In the genomic region with DNA sequence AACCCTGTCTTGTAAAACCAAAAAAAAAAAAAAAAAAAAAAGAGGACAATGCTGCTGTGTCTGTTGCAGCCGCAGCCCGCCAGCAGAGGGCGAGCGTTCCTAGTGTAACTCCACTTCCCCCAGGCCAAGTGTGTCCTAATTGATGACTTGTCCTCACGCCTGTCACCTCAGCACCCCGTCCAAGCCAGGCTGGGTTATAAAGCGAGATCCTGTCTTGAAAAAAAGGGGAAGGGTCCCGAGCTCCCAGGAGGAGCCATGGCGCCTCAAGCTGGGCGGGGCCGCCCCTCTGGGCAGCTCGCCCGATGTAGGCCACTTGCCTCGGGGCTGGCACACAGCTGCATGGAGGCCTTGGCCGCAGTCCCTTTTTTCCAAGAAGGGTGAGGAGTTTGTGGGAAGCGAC, we compare ENCODE assay signal across 8 mouse cellular contexts. TPM values are rescaled to one million over a fixed set of nuclear protein-coding genes. Genes with fewer than 3 reads are reported as not detected.
DNase-seq lines count a peak whose midpoint lies in the region; ATAC-seq and TF ChIP-seq lines count a peak whose summit lies in the region.

No protein-coding gene starts in this region.

- H3K4me2 ChIP-seq in CH12.LX (ENCODE audit: insufficient read depth, low read depth, poor library complexity, severe bottlenecking), result no peak overlapping the region
- no peak overlapping the region for H3K4me2 ChIP-seq in forebrain, embryonic 12.5 days
- peak overlapping the region; percentile 50 for H3K4me2 ChIP-seq in heart, postnatal 0 days (ENCODE audit: low read depth, low read length)
- H3K4me2 ChIP-seq in liver, postnatal 0 days (ENCODE audit: low read depth, low read length), result no peak overlapping the region
- no peak overlapping the region for H3K4me2 ChIP-seq in neural tube, embryonic 14.5 days (ENCODE audit: low read depth, low read length)

- no peak overlapping the region for H3K4me3 ChIP-seq in CH12.LX (replicated peaks in 1 of 3; ENCODE audit: low read depth in 2 of 3, low read length in 2 of 3, poor library complexity in 1 of 3)
- H3K4me3 ChIP-seq in forebrain, embryonic 12.5 days (replicated peaks), result no peak overlapping the region
- H3K4me3 ChIP-seq in heart, postnatal 0 days (ENCODE audit: low read depth, low read length), result peak overlapping the region; percentile 24; the same call in 1 of the 2 replicates
- no peak overlapping the region for H3K4me3 ChIP-seq in liver, postnatal 0 days (ENCODE audit: low read depth, low read length)
- H3K4me3 ChIP-seq in neural tube, embryonic 14.5 days (ENCODE audit: low read depth, low read length), result no peak overlapping the region

- no peak for TF ChIP-seq POLR2A in CH12.LX (IDR thresholded peaks at IDR 0.05; ENCODE audit: low read depth, low read length)

- no peaks in the 10 kb centered on the region for H3K9me3 ChIP-seq in CH12.LX (replicated peaks; ENCODE audit: low read length)
- no peaks in the 10 kb centered on the region for H3K9me3 ChIP-seq in forebrain, embryonic 12.5 days
- no peaks in the 10 kb centered on the region for H3K9me3 ChIP-seq in heart, postnatal 0 days (replicated peaks; ENCODE audit: control insufficient read depth, low read length)
- H3K9me3 ChIP-seq in liver, postnatal 0 days (ENCODE audit: low read length), result no peaks in the 10 kb centered on the region
- H3K9me3 ChIP-seq in neural tube, embryonic 14.5 days (ENCODE audit: control insufficient read depth, low read length), result no peaks in the 10 kb centered on the region

- TF ChIP-seq EP300 in CH12.LX (IDR thresholded peaks at IDR 0.05; ENCODE audit: low read length), result no peak
- no peak for TF ChIP-seq EP300 in heart, postnatal 0 days (IDR thresholded peaks at IDR 0.05; ENCODE audit: low read depth)
- no peak for TF ChIP-seq EP300 in liver, postnatal 0 days (IDR thresholded peaks at IDR 0.05; ENCODE audit: low read depth)

- H3K36me3 ChIP-seq in CH12.LX (replicated peaks in 1 of 2; ENCODE audit: control insufficient read depth in 1 of 2, insufficient read depth in 1 of 2, low read length in 1 of 2), result peaks cover 27 to 79% of the 10 kb centered on the region in 2 experiments
- H3K36me3 ChIP-seq in forebrain, embryonic 12.5 days (replicated peaks), result peaks cover 45% of the 10 kb centered on the region
- H3K36me3 ChIP-seq in heart, postnatal 0 days (replicated peaks; ENCODE audit: control insufficient read depth, insufficient read depth, low read length), result peaks cover 23% of the 10 kb centered on the region
- H3K36me3 ChIP-seq in liver, postnatal 0 days (replicated peaks; ENCODE audit: insufficient read depth, low read length), result peaks cover 21% of the 10 kb centered on the region
- peaks cover 8% of the 10 kb centered on the region; the same call in 1 of the 2 replicates for H3K36me3 ChIP-seq in neural tube, embryonic 14.5 days (ENCODE audit: control insufficient read depth, insufficient read depth, low read length)

- dilution Hi-C loops in CH12.LX (cut with MboI; ENCODE audit: extremely low pct_ligation_motif_present, extremely low pct_unique_long_range_greater_than_20kb, low sequenced_read_pairs), result no loop called here

- TF ChIP-seq CTCF in CH12.LX (conservative IDR thresholded peaks at IDR 0.05 in 1 of 2, IDR thresholded peaks at IDR 0.05 in 1 of 2; ENCODE audit: low read depth in 2 of 2, low read length in 2 of 2), result peak; percentile 30 to 81; a peak in 2 of 4 replicates
- peak; percentile 78 for TF ChIP-seq CTCF in heart, postnatal 0 days (IDR thresholded peaks at IDR 0.05; ENCODE audit: low read depth)
- TF ChIP-seq CTCF in liver, postnatal 0 days (IDR thresholded peaks at IDR 0.05; ENCODE audit: low read depth), result peak; percentile 80

- in situ Hi-C loops in CH12.LX (cut with MboI; ENCODE audit: low pct_ligation_motif_present, low pct_unique_long_range_greater_than_20kb, low sequenced_read_pairs), result no loop called here

- H3K27me3 ChIP-seq in CH12.LX (replicated peaks), result no peaks in the 10 kb centered on the region
- H3K27me3 ChIP-seq in forebrain, embryonic 12.5 days, result 0 out of 2 replicates have a peak, but pooled peaks cover 3% of the 10 kb centered on the region
- no peaks in the 10 kb centered on the region for H3K27me3 ChIP-seq in heart, postnatal 0 days (ENCODE audit: control insufficient read depth, insufficient read depth, low read length)
- no peaks in the 10 kb centered on the region for H3K27me3 ChIP-seq in liver, postnatal 0 days (ENCODE audit: insufficient read depth, low read length)
- H3K27me3 ChIP-seq in neural tube, embryonic 14.5 days (ENCODE audit: control insufficient read depth, insufficient read depth, low read length), result no peaks in the 10 kb centered on the region

- ATAC-seq in cerebellum, adult (ENCODE audit: insufficient number of reproducible peaks, low FRiP score, low TSS enrichment), result 0 out of 2 replicates have a peak, but pooled peaks have one; percentile 54
- peak; percentile 63 for ATAC-seq in forebrain, embryonic 12.5 days (ENCODE audit: low FRiP score)
- peak; percentile 73 for ATAC-seq in heart, postnatal 0 days (ENCODE audit: insufficient read depth, low read depth)
- peak; percentile 63 for ATAC-seq in liver, postnatal 0 days
- peak; percentile 77 for ATAC-seq in neural tube, embryonic 14.5 days (ENCODE audit: low read depth)

- H3K79me2 ChIP-seq in CH12.LX (replicated peaks; ENCODE audit: control insufficient read depth, extremely low read depth, insufficient read depth, poor library complexity, severe bottlenecking), result no peaks in the 10 kb centered on the region

- TF ChIP-seq RAD21 in CH12.LX (IDR thresholded peaks at IDR 0.05; ENCODE audit: low read depth, low read length), result peak; percentile 76

- peak; percentile 84 for DNase-seq in CH12.LX (ENCODE audit: extremely low read depth)
- peak; percentile 79 for DNase-seq in heart, postnatal 0 days (ENCODE audit: low spot score)
- peak; percentile 89 to 94 for DNase-seq in kidney, postnatal 25 days
- DNase-seq in liver, postnatal 0 days, result peak; percentile 86
- DNase-seq in telencephalon, adult 2 months (ENCODE audit: low read depth, low spot score), result peak; percentile 46

- no peak overlapping the region for H3K9ac ChIP-seq in CH12.LX (ENCODE audit: insufficient read depth, low read depth)
- H3K9ac ChIP-seq in forebrain, embryonic 12.5 days, result no peak overlapping the region
- no peak overlapping the region for H3K9ac ChIP-seq in heart, postnatal 0 days (replicated peaks; ENCODE audit: low read depth, low read length)
- no peak overlapping the region for H3K9ac ChIP-seq in liver, postnatal 0 days (replicated peaks)
- H3K9ac ChIP-seq in neural tube, embryonic 14.5 days (replicated peaks; ENCODE audit: low read depth, low read length), result no peak overlapping the region

- WGBS in forebrain, embryonic 12.5 days, result 34% methylated on average over 16 of the region's 16 CpGs
- WGBS in heart, postnatal 0 days, result 8% methylated on average over 15 of the region's 16 CpGs
- 29% methylated on average over 16 of the region's 16 CpGs for WGBS in liver, postnatal 0 days (ENCODE audit: insufficient replicate concordance)
- 17% methylated on average over 15 of the region's 16 CpGs for WGBS in neural tube, embryonic 14.5 days

- H3K27ac ChIP-seq in CH12.LX (ENCODE audit: insufficient read depth, low read depth), result no peak overlapping the region
- H3K27ac ChIP-seq in forebrain, embryonic 12.5 days, result no peak overlapping the region
- H3K27ac ChIP-seq in heart, postnatal 0 days (ENCODE audit: low read depth), result peak overlapping the region; percentile 54
- H3K27ac ChIP-seq in liver, postnatal 0 days (ENCODE audit: low read depth), result no peak overlapping the region
- no peak overlapping the region for H3K27ac ChIP-seq in neural tube, embryonic 14.5 days (ENCODE audit: low read depth, low read length)

- peaks cover 0 to 17% of the 10 kb centered on the region in 2 experiments; a peak in 2 of 4 replicates for H3K4me1 ChIP-seq in CH12.LX (ENCODE audit: control insufficient read depth in 1 of 2, insufficient read depth in 2 of 2)
- H3K4me1 ChIP-seq in forebrain, embryonic 12.5 days, result peaks cover 14% of the 10 kb centered on the region
- peaks cover 44% of the 10 kb centered on the region for H3K4me1 ChIP-seq in heart, postnatal 0 days (ENCODE audit: control insufficient read depth, insufficient read depth)
- H3K4me1 ChIP-seq in liver, postnatal 0 days (ENCODE audit: insufficient read depth), result peaks cover 4% of the 10 kb centered on the region; the same call in 1 of the 2 replicates
- no peaks in the 10 kb centered on the region for H3K4me1 ChIP-seq in neural tube, embryonic 14.5 days (ENCODE audit: control insufficient read depth, insufficient read depth, low read length)

RNA-seq across cellular contexts. Expression of a gene that starts 7.1 kb away (rescaled TPM):
- total RNA-seq in CH12.LX (2012; rRNA removed) (26.7 and 29.0 TPM in 2 replicates), CH12.LX (2014; rRNA removed) (19.5 and 20.7 TPM in 2 replicates)
- 17.4 and 21.6 TPM in 2 replicates for polyA plus RNA-seq in CH12.LX (2012; ENCODE audit: insufficient read length, low read depth)
- polyA plus RNA-seq in forebrain, embryonic 12.5 days (2016; fragmentation: Nextera tagmentation; extraction: Ambion mirVana), result 12.6 and 15.1 TPM in 2 replicates
- total RNA-seq in heart, postnatal 0 days (2014; rRNA removed; ENCODE audit: low replicate concordance), result 21.1 and 36.7 TPM in 2 replicates
- polyA plus RNA-seq in heart, postnatal 0 days (2015; fragmentation: Nextera tagmentation; extraction: Ambion mirVana), result 10.3 and 11.3 TPM in 2 replicates
- polyA plus RNA-seq in liver, postnatal 0 days (2015; fragmentation: Nextera tagmentation; extraction: Ambion mirVana), result 4.5 and 4.9 TPM in 2 replicates
- 5.5 and 5.9 TPM in 2 replicates for polyA plus RNA-seq in neural tube, embryonic 14.5 days (2014; fragmentation: Nextera tagmentation; extraction: Ambion mirVana)

RNA-seq across cellular contexts. Expression of a gene that starts 9.3 kb away (rescaled TPM):
- total RNA-seq in CH12.LX (2012; rRNA removed) (5.5 and 6.7 TPM in 2 replicates), CH12.LX (2014; rRNA removed) (1.8 and 1.9 TPM in 2 replicates)
- polyA plus RNA-seq in CH12.LX (2012; ENCODE audit: insufficient read length, low read depth), result 1.8 and 2.1 TPM in 2 replicates
- 11.1 and 13.4 TPM in 2 replicates for polyA plus RNA-seq in forebrain, embryonic 12.5 days (2016; fragmentation: Nextera tagmentation; extraction: Ambion mirVana)
- 10.8 and 15.0 TPM in 2 replicates for total RNA-seq in heart, postnatal 0 days (2014; rRNA removed; ENCODE audit: low replicate concordance)
- 0.74 and 0.93 TPM in 2 replicates for polyA plus RNA-seq in heart, postnatal 0 days (2015; fragmentation: Nextera tagmentation; extraction: Ambion mirVana)
- polyA plus RNA-seq in liver, postnatal 0 days (2015; fragmentation: Nextera tagmentation; extraction: Ambion mirVana), result 0.14 and 0.27 TPM in 2 replicates
- 6.9 and 8.4 TPM in 2 replicates for polyA plus RNA-seq in neural tube, embryonic 14.5 days (2014; fragmentation: Nextera tagmentation; extraction: Ambion mirVana)

RNA-seq across cellular contexts. Expression of a gene that starts 16.5 kb away (rescaled TPM):
- 0.04 TPM in 1 of 2 replicates, not detected in the other for total RNA-seq in CH12.LX (2012; rRNA removed)
- total RNA-seq in CH12.LX (2014; rRNA removed), result not detected in 2 replicates
- 0.27 and 0.37 TPM in 2 replicates for polyA plus RNA-seq in CH12.LX (2012; ENCODE audit: insufficient read length, low read depth)
- polyA plus RNA-seq in forebrain, embryonic 12.5 days (2016; fragmentation: Nextera tagmentation; extraction: Ambion mirVana), result 27.6 and 30.2 TPM in 2 replicates
- total RNA-seq in heart, postnatal 0 days (2014; rRNA removed; ENCODE audit: low replicate concordance), result 51.6 and 95.2 TPM in 2 replicates
- 63.4 and 64.8 TPM in 2 replicates for polyA plus RNA-seq in heart, postnatal 0 days (2015; fragmentation: Nextera tagmentation; extraction: Ambion mirVana)
- 29.1 and 31.1 TPM in 2 replicates for polyA plus RNA-seq in liver, postnatal 0 days (2015; fragmentation: Nextera tagmentation; extraction: Ambion mirVana)
- polyA plus RNA-seq in neural tube, embryonic 14.5 days (2014; fragmentation: Nextera tagmentation; extraction: Ambion mirVana), result 5.4 and 9.8 TPM in 2 replicates

RNA-seq across cellular contexts. Expression of a gene that starts 26.0 kb away (rescaled TPM):
- 59.3 and 62.8 TPM in 2 replicates for total RNA-seq in CH12.LX (2012; rRNA removed)
- total RNA-seq in CH12.LX (2014; rRNA removed), result 49.8 and 57.4 TPM in 2 replicates
- 65.8 and 78.1 TPM in 2 replicates for polyA plus RNA-seq in CH12.LX (2012; ENCODE audit: insufficient read length, low read depth)
- 146 and 155 TPM in 2 replicates for polyA plus RNA-seq in forebrain, embryonic 12.5 days (2016; fragmentation: Nextera tagmentation; extraction: Ambion mirVana)
- total RNA-seq in heart, postnatal 0 days (2014; rRNA removed; ENCODE audit: low replicate concordance), result 73.5 and 89.9 TPM in 2 replicates
- polyA plus RNA-seq in heart, postnatal 0 days (2015; fragmentation: Nextera tagmentation; extraction: Ambion mirVana), result 62.7 and 66.4 TPM in 2 replicates
- polyA plus RNA-seq in liver, postnatal 0 days (2015; fragmentation: Nextera tagmentation; extraction: Ambion mirVana), result 30.3 and 31.0 TPM in 2 replicates
- polyA plus RNA-seq in neural tube, embryonic 14.5 days (2014; fragmentation: Nextera tagmentation; extraction: Ambion mirVana), result 236 and 251 TPM in 2 replicates

RNA-seq across cellular contexts. Expression of a gene that starts 30.3 kb away (rescaled TPM):
- 150 and 180 TPM in 2 replicates for total RNA-seq in CH12.LX (2012; rRNA removed)
- 80.1 and 94.4 TPM in 2 replicates for total RNA-seq in CH12.LX (2014; rRNA removed)
- polyA plus RNA-seq in CH12.LX (2012; ENCODE audit: insufficient read length, low read depth), result 123 and 133 TPM in 2 replicates
- 207 and 219 TPM in 2 replicates for polyA plus RNA-seq in forebrain, embryonic 12.5 days (2016; fragmentation: Nextera tagmentation; extraction: Ambion mirVana)
- total RNA-seq in heart, postnatal 0 days (2014; rRNA removed; ENCODE audit: low replicate concordance), result 169 and 188 TPM in 2 replicates
- polyA plus RNA-seq in heart, postnatal 0 days (2015; fragmentation: Nextera tagmentation; extraction: Ambion mirVana), result 284 and 320 TPM in 2 replicates
- polyA plus RNA-seq in liver, postnatal 0 days (2015; fragmentation: Nextera tagmentation; extraction: Ambion mirVana), result 119 and 120 TPM in 2 replicates
- 186 and 189 TPM in 2 replicates for polyA plus RNA-seq in neural tube, embryonic 14.5 days (2014; fragmentation: Nextera tagmentation; extraction: Ambion mirVana)
